ENCODE assay signal across 8 mouse cellular contexts in the genomic region with DNA sequence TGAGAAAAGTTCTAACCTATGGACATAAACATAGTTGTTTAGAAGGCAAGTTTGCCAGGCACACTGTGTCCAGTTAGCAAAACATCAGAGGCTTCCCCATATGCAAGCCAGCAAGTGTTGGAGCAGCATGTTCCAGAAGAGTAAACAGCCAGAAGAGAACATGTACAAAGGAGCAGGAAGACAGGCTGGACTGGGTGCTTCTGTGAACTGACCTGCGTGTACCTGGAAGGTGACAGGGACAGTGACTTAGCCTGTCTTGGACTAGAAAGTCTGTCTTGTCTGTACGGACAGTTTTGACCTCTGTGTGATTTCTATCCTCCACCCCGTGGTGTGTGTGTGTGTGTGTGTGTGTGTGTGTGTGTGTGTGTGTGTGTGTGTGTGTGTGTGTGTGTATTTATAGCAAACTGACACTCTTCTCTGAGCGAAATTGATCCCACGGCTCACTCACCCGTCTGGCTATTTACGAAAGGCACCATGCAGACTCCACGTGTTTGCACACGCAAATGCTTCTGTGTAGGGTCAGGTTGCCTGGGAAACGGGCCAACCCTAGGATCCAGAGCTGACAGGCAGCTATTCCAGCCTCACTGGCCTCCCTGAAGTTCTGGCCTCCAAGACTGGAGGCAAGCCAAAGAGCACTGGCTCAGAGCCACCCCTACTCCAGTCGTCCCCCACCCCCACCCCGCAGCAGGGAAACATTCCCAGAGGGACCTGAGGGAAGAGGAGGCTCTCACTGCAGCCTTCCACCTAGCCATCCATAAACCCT. TPM values are rescaled to one million over a fixed set of nuclear protein-coding genes. Genes with fewer than 3 reads are reported as not detected.
DNase-seq lines count a peak whose midpoint lies in the region; ATAC-seq lines count a peak whose summit lies in the region.

No protein-coding gene starts in this region.

- no peak overlapping the region for H3K4me2 ChIP-seq in hindbrain, embryonic 12.5 days (replicated peaks)

- H3K27me3 ChIP-seq in hindbrain, embryonic 12.5 days = no peaks in the 10 kb centered on the region

- H3K4me1 ChIP-seq in hindbrain, embryonic 12.5 days = peaks cover 14% of the 10 kb centered on the region

- H3K9me3 ChIP-seq in hindbrain, embryonic 12.5 days (replicated peaks) = no peaks in the 10 kb centered on the region

- H3K27ac ChIP-seq in hindbrain, embryonic 12.5 days = peak overlapping the region; percentile 17; the same call in 1 of the 2 replicates

- peak; percentile 91 for ATAC-seq in hindbrain, embryonic 12.5 days (ENCODE audit: low FRiP score)

- WGBS in hindbrain, embryonic 12.5 days = 11% methylated on average over 12 of the region's 12 CpGs

- H3K4me3 ChIP-seq in hindbrain, embryonic 12.5 days = no peak overlapping the region

- DNase-seq in 3T3-L1 (ENCODE audit: low read depth, low spot score) = peak; percentile 80
- peak; percentile 55 for DNase-seq in cerebellum, adult 9-11 months
- DNase-seq in frontal cortex, postnatal 14 days (ENCODE audit: low spot score in 2 of 2) = peak; percentile 37 to 60
- DNase-seq in layer of hippocampus, adult 9-11 months = peak; percentile 80
- peak; percentile 91 to 95 for DNase-seq in lung, adult 18-20 months
- peak; percentile 18 for DNase-seq in retina, adult 2 months (ENCODE audit: low read depth, low spot score)
- no peak for DNase-seq in spleen, postnatal 14 days (ENCODE audit: low spot score in 2 of 2)

- no peak overlapping the region for H3K9ac ChIP-seq in hindbrain, embryonic 12.5 days

- H3K36me3 ChIP-seq in hindbrain, embryonic 12.5 days = no peaks in the 10 kb centered on the region

RNA-seq across cellular contexts. Expression of a gene that starts 7.9 kb away (rescaled TPM):
- 17.1 and 19.0 TPM in 2 replicates for polyA plus RNA-seq in hindbrain, embryonic 12.5 days (2016; fragmentation: Nextera tagmentation; extraction: Ambion mirVana)

RNA-seq across cellular contexts. Expression of a gene that starts 34.5 kb away (rescaled TPM):
- polyA plus RNA-seq in hindbrain, embryonic 12.5 days (2016; fragmentation: Nextera tagmentation; extraction: Ambion mirVana) = 0.17 and 0.39 TPM in 2 replicates

Comparison
In these comparisons a context has a peak if more than half of its experiments do, and no peak if none do; other contexts are left out.
1. DNase-seq: peak in 3T3-L1 (single experiment), cerebellum, adult 9-11 months (single experiment), frontal cortex, postnatal 14 days (2 of 2), layer of hippocampus, adult 9-11 months (single experiment), lung, adult 18-20 months (2 of 2) and retina, adult 2 months (single experiment); none in spleen, postnatal 14 days (0 of 2).